Mouse (Mus musculus) heart, adult 18-20 months (tissue): ENCODE data around the gene Pou2f2. TPM values are rescaled to one million over a fixed set of nuclear protein-coding genes. Genes with fewer than 3 reads are reported as not detected.

Experiments used
- DNase-seq, 2 experiments: peaks; one replicate each; pipeline ENCODE4 v3.0.0; 2021 to 2022; ENCODE audit warnings: mixed read lengths in 1 of 2
- total RNA-seq, 2 experiments: library from RNA; stranded (reverse); gene quantifications; 2 replicates each; pipeline ENCODE4 v1.2.3; 2021

The Pou2f2 gene
- total RNA-seq, 2 experiments from 2014 or later = 0.25 to 1.5 TPM

DNA sequence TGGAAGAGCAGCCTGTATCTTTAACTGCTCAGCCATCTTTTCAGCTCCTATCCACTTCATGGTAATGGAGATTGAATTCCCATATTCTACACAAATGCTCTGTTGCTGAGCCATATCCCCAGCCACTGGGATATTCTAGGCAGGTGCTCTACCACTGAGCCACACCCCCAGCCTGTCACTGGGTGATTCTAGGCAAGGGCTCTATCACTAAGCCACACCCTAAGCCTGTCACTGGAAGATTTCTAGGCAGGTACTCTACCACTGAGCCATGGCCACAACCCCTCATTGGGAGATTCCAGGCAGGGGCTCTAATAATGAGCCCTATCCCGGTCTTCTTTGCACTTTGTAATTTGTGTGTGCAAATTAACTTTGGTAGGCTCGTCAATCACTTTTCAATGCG is 15.6 kb upstream of the Pou2f2 start:
- DNase-seq = no peak

DNA sequence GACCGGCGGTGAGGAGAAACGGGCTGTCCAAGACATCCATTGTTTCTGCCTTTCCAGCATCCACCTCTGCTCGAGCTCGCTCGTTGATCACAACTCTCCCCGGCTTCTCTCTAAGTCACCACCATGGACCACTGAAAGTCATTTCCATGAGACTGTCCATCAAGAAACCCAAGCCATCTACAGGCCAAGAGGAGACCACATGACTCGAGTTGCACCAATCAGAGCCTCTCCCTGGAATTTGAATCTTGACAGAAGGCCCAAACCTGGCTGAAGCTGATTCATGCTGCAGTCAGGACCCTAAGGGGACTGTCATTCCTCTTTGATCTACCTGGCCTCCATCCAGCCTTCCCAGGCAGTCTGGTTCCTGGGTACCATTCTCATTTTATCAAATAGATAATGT is 12.6 kb upstream of the Pou2f2 start:
- no peak for DNase-seq

DNA sequence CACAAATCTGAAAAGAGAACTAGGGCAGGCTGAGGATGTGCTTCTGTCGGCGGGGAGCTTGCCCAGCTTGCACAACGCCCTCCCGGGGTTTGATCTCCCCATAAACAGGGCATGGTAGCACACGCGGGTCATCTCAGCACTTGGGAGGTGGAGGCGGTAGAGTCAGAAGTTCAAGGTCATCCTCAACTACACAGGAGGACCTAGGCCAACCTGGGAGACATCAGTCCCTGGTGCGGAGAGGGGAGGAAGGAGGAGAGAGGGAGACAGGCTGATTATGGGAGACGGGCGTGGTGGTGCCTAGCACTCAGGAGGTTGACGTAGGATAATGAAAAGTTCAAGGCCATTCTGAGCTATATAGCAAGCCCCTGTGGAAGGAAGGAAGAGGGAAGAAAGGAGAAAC is 11.3 kb upstream of the Pou2f2 start:
- DNase-seq = no peak

DNA sequence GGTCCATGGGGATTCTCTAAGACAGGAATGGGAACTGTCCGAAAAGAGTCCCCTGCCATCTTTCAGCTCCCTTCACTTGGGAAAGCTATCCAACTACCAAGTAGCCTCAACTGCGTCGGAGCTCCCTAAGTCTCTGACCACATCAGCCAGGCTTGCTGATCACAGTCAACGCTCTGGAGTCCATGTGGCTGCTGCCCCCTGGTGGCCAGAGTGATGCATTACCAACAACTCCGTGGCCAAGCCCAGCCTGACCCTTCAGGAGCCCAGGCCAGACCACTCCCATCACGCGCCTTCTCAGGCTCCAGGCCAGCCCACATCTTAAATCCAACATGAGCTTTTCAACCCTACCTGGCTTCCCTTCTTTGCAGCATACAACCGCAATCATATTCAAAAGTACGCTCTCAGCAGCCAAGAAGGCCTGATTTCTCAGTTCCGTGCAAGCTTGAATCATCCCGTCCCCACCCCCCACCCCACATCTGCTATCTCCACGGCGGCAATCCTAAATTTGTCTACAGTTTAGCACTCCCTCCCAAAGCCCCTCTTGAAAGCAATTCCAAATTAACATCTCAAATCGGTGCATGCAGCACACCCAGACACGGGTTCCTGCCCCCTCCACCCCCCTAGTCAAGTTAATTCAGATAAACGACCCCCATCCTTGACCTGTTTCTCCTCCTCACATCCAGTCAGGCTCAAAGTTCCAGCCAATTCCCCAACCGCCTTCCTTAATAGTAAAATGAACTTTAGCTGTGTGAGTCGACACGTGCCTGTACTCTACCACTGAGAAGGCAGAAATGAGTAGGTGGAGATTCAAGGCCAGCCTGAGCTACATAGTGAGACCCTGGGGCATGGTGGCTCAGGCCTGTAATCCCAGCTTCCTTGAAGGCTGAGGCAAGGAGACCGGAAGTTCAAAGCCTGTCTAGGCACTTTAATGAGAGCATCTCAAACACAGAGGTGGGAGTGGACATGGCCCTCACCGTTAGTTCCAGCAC is 8.4 kb upstream of the Pou2f2 start:
- DNase-seq = peak; percentile 83 to 93

DNA sequence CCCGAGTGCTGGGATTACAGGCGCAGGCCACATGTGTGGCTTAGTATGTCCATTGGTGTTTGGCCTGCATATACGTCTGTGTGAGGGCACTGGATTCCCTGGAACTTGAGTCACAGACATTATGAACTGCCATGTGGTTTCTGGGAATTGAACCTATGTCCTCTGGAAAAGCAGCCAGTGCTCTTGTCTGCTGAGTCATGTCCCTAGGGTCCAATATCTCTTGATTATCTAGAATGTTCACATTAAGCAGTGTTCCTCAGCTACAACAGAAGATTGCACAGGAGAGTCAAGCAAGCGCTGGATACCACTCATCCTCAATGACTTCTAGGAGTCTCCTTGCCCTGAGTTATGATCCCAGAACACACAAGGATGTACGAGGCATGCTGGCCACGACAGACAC is 4.6 kb upstream of the Pou2f2 start:
- DNase-seq = no peak

DNA sequence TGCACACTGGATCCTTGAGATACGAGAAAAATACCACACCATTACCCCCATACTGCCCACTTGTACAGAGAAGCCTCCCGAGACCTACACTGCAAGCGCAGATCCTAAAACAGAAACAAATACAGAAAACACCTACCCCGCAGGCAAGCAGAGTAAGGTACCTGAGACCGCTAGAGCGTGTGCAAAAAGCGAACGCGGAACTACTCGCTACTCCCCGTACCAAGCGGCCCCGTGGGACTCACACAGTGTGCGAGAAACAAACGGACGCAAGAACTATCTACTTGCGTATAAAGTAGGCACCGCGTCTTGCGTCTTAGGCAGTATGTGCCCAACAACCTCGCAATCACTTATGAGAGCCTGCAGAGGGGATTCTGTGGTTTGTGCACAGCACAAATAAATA is 2.3 kb upstream of the Pou2f2 start:
- DNase-seq = no peak

DNA sequence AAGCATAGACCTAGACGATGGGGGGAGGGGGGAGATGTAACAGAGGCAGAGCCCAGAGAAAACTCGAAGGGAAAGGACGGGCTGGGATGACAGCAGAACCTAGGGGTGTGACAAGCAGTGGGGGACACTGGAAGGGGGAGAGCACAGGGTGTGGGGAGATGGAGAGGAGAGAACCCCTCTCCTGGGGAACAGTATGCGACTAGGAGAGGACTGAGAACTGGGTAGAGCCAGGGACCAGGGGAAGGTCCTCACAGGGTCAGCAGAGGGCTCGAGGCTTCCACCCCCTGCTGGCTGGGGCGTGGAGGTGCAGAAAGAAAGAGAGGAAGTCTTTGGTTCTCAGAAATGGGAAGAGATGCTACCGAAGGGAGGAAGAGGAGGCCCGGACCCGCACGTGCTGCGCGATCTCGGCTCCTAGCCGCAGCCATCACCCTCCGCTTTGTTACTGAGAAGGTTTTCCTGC is 1.8 kb upstream of the Pou2f2 start:
- peak; percentile 42 to 47 for DNase-seq

DNA sequence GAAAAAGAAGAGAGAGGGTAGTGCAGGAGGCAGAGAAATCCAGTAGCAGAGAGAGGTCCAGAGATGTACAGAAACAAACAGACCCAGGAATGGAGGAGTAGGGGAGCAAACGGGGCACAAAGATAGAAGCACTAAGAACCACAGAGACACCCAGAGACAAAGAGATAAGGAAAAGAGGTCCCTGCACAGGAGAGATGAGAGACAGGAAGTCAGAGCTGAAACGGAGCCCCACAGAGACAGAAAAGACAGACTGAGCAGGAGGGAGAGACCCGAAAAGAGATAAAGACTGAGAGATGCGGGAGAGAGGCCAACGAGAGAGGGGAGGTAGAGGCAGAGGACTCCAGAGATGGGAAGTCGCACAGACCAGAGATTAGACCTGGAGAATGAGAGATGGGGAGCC is 986 bp upstream of the Pou2f2 start:
- DNase-seq = no peak

DNA sequence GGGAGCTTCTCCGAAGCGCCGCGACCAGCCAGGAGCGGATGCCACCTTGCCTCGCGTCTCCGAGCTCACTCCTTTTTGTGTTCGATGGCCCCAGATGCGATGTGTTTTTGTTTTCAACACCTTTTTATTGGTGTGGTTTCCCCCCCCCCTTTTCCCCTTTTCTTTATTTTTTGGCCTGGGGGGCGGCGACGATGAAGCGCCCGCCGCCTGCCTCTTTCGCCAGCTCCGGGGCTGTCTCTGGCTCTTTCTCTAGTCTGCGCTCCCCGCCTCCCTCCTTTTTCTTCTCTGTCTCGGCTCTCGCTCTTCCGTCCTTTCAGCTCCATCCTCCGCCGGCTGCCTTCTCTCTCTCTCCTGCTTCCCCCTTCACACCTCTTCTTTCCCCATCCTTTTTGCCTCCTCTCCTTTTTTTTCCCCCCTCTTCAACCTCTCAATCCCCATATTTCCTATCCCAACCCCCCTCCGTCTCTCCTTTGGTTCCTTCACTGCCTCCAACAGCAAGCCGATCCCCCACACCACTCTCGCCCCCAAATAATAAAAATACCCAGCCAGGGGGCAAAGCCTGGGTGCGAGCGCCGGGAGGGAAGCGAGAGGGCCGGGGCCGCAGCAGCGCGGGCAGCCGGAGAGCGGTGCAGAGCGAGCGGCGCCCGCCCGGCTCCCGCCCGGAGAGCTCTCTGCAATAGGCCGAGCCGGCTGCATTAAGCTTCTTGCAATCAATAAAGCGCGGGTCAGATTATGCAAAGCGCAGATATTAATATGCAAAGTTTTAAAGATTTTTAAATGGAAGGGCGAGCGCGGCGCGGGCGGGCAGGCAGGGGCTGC is 530 bp downstream of the Pou2f2 start:
- DNase-seq = peak in 1 of 2 experiments; percentile 23

DNA sequence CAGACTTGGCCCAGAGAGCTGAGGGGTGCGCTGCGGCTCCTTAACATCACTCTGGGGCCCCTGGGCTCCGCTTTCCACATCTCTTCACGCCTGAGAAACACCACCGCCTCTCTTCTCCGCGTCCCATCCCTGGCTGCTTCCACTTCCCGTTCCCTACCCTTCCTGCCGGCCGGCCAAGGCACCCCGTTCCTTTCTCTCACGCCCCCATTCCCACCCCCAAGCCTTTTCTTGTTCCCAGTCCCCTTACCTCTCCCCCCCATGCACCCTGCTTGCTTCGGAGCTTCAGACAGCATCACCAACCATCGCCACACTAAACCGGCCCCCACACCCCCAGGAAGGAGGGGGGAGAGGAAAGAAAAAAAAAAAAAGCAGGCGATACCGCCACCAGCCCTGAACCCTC is 1.2 kb downstream of the Pou2f2 start:
- no peak for DNase-seq

DNA sequence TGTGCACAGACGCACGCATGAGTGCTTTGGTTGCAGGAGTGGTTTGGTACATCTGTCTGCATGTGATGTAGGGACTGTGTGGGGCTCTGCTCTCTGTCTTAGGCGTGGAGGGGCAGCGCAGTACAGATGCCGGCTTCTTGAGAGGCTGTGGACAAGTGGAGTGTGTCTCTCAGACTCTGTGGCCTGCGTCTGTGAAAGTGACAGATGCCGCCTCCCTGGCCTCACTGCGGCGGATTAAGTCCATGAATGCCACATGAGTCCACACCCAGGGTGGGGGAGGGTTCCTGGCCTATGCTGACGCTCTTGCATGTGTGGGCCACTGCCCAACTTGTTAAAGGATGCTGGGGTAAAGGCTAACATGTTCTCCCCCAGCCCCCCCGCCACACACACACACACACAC is 5.2 kb downstream of the Pou2f2 start:
- no peak for DNase-seq

DNA sequence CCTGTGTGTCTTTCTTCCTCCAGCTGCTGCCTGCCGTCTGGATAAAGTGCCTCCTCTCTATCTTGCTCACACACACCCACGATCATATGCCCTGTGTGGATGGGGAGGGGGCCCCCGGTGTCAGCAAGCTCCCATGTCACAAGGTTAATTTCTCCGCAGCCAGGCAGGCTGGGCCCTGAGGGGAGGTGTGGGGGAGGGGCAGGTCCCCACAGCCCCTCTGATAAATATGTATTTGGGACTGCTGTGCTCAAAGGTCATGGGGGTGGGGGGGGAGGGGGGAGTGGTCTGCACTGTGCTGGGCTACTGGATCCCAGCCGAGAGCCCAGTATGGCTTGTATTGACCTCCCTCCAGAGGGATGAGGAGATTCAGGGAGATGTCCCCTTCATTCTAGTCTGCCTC is 6.9 kb downstream of the Pou2f2 start:
- no peak for DNase-seq

DNA sequence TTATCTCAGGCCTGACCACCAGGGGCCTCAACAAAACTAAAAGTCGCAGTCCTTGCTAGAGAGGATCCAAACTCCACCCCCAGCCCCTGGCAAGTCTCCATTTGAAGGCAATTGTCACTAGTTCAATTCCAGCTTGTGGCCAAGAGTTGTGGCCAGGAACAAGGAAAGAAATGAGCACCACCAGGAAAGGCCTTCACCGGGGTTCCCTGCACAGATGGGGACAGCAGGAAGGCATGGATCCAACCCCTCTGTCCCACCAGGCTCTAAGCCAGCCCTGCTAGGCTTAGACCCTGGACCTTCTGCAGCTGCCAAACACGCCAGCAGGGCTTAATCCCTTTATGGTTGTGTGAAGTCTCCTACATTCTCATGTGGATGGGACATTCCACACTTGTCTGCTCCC is 8.9 kb downstream of the Pou2f2 start:
- no peak for DNase-seq

DNA sequence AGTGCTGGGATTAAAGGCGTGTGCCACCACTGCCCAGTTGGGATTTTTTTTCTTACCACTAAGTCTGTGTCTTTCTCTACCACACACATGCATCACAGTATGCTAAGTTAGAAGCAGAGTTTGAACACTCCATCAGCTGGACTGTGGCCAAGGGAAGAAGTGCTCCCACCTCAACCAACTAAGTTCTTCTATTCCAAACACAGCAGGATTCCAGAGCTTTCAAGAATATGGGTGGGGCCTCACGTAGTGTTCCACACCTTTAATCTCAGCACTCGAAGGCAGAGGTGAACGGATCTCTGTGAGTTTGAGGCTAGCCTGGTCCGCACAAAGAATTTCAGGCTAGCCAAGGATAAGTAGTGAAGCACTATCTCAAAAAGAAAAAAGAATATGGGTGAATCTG is 13.4 kb downstream of the Pou2f2 start:
- no peak for DNase-seq

DNA sequence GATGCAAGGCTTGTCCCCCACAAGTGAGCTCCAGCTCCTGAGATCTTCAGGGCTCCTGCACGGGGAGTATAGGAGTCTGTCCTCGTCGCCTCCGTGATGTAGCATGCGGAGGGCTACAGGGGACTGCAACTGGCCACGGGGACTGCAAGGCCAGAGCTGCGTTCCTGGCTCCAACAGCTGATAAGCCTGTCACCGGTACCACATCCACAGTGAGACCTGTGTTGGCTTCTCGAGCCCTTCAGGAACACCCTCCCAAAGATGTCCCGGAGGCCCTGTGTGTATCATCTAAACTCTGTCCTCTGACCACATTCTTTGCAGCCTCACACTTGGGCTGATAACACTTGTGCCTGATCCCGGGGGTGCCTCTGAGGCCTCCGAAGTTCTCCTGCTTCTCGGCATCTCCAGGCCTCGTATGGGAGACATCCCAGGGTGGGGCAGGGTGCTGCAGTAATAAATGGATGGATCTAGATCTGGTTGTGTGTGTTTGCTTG is 23.3 kb downstream of the Pou2f2 start:
- no peak for DNase-seq

DNA sequence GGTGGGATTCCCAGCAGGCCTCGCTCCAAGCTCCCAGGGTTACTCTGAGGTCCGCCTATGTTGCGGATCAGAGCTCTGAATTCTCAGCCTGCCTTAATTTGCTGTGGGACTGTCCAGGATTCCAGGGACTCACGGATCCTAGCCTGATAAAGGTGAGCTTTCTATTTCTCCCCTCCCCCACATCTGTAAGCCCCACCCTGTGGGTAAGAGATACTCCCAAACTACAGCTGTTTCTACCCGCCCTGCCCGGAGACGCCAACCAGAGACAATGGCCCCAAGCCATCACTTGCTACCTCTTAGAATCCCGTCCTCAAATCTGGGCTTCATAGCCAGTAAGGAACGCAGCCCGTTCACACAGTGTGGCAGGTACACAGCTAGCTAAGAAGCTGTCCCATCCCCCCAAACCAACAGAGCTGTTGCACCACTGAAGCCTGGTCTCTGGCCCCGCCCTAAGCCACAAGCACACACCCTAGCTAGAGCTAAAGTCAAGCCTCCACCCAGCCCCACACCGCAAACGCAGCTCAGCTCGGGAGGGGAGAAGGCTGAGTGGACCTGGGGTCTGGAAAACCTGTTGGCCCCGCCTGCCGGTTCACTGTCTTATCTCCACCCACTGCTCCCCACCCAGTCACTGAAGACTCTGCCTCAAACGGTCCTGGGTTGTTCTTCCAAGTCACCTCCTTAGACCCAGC is 23.9 kb downstream of the Pou2f2 start:
- peak in 1 of 2 experiments; percentile 26 for DNase-seq

DNA sequence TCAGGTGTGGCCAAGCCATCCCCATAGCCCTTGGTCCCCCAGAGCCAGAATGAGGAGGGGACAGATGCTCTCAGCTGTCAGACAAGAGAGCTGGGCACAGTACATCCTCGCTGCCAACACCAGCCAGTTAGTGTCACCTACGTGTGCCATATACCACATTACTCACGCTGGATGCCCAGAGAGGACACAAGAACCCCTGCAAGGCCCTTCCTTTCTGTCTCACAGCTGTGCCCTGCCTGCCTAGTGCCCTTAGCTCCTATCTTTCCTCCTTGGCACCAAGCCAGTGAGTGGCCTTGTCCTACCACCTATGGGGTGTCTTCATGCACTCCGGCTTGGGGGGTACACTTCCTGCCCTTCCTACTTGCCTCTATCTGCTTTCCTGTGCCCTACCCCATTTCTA is 24.9 kb downstream of the Pou2f2 start:
- DNase-seq = no peak

DNA sequence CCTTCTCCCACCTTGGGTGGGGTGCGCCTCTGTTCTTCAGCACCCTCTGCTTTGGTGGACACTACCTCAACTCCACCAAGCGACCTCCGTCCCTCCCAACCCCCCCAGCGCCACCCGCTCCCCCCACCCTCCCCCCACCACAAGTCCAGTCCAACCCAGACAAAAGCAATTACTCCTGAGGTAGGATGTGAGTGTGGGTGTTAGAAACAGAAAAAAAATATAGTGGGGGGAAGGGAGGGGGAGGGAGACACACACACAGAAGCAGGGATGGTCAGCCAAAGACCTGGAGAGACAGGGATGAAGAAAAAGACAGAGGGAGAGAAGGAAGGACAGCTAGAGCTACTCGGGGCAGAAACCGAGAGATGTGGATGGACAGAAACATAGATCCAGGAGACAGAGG is 25.7 kb downstream of the Pou2f2 start:
- no peak for DNase-seq

DNA sequence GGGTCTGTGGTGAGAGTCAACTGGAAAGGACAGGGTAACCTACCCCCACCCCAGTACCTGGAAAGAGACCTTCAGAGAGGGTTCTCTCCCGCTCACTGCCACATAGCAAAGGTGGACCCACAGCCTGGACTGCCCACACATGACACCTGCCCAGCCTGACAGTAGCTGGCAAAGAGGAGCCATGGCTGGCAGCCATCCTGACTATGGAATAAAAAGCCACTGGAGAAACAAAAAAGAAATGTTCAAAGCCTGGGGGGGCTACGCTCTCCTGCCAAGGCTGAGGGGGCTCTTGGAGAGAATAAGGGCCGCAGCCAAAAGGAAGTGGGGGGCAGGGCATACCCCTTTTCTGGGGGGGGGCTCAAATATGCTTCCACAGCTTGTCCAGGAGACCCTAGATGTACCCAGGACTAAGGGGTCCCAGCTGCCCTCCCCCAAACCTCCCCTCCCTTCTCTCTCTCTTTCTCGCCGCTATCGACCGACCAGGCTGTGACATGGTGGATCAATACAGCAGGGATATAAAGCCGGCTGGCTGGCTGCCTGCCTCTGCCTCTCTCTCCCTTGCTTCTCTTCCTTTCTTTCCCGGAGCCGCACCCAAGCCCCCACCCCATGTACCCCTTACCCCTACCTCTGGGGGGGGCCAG is 27.5 kb downstream of the Pou2f2 start:
- no peak for DNase-seq

DNA sequence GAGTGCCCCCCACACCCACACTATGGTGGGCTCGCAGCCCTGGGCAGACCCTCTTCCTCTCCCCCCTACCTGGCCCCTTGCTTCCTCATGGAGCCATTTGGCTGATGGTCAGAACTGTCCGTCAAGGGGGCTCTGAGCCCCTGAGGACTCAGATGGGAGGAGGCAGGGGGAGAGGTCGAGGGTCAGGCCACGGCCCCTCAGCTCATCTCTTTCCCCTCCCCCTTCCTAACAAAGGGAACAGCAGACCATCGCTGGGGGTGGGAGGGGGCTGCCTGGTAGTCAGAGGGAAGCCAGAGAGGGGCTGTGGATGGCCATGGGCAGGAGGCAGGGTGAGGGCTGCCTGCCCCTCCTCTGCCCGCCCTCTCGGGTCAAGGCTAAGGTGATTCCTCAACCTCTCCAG is 28.5 kb downstream of the Pou2f2 start:
- DNase-seq = no peak

DNA sequence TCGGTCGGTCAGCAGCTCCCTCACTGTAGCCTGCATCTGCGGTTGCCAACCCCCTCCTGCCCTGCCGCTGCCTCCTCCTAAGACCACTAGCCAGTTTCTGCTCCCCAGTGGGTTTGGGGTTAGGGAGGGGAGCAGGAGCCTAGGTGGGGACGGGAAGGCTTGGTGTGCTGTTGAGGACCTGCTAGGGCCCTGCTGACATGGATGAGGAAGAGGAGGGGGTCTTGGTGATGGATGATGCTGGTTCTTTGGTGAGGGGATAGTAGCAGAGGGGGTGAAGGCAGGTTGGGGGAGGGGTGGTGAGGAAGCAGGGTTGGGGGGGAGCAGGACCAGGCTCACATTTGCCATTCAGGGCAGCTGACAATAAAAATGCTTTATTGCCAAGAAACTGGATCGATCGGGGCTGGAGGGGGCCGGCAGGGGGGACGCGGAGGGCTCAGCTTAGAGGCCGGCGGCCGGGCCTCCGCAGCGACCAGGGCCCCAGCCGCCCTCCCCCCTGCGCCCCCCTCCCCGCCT is 29.3 kb downstream of the Pou2f2 start:
- DNase-seq = no peak

DNA sequence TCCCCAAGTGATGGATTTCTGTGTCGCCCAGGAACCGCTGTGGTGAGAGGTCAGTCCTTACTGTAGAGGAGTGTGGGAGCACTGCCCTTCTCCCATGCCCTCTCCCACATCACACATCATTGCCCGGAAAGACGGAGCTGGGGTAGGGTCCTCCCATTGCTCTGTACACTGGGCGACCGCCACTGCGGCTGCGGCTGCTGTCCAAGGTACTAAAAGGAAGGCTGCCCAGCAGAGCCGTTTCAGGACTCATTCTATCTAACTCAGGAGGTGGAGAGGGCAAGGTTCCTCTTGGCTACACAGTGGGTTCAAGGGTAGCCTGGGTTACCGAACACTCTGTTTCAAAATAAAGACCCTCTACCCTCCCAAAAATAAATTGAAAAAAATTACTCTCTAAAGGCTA is 33.6 kb downstream of the Pou2f2 start:
- no peak for DNase-seq
